Mouse (Mus musculus): ENCODE data around the gene Kcnk3. TPM values are rescaled to one million over a fixed set of nuclear protein-coding genes. Genes with fewer than 3 reads are reported as not detected.

Gene Kcnk3
- polyA plus RNA-seq, 1 experiment from 2014 or later = 13.5 TPM

- H3K4me3 ChIP-seq (replicated peaks) = no peak overlapping the region
- no peak overlapping the region for H3K4me2 ChIP-seq
- no peaks in the 10 kb centered on the region for H3K9me3 ChIP-seq
- H3K4me1 ChIP-seq = 0 out of 2 replicates have a peak, but pooled peaks cover 8% of the 10 kb centered on the region
- H3K27me3 ChIP-seq (replicated peaks) = no peaks in the 10 kb centered on the region
- H3K36me3 ChIP-seq = no peaks in the 10 kb centered on the region
- no peak overlapping the region for H3K9ac ChIP-seq
- WGBS = 69% methylated on average over 4 of the region's 4 CpGs
- no peak overlapping the region for H3K27ac ChIP-seq
- ATAC-seq (ENCODE audit: insufficient read depth, low FRiP score, low read depth) = no peak
Observed at GRCm38 (mm10) chr5:30603926-30604325, 16.0 kb downstream of the Kcnk3 start.

- 72% methylated on average over 8 of the region's 8 CpGs for WGBS
Observed at GRCm38 (mm10) chr5:30604769-30605188, 16.8 kb downstream of the Kcnk3 start.

DNA sequence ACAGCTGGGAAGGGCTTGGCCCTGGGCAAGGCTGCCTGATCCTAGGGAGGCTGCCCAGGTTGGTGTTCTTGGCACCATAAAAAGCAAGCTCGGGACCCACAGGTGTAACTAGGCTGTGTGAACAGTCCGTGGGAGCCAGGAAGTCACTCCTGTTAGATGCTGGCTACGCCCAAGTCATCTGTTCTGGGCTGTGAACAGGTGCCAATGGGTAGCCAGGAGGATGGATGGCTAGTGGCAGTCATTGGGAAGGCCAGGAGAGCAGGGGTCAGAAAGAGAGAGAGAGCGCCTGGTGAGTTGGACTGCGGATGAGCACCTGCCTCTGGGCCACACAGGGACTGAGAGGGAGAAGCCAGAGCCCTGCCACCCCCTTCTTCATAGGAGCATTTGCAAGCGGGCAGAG is 17.7 kb downstream of the Kcnk3 start:
- Histone ChIP-seq H3K4me2 (no peak overlapping the region), H3K4me1 (0 out of 2 replicates have a peak, but pooled peaks cover 8% of the 10 kb centered on the region), H3K4me3 (replicated peaks) (no peak overlapping the region), H3K9me3 (no peaks in the 10 kb centered on the region), H3K27me3 (replicated peaks) (no peaks in the 10 kb centered on the region), H3K27ac (no peak overlapping the region), H3K9ac (no peak overlapping the region), H3K36me3 (no peaks in the 10 kb centered on the region)
- ATAC-seq (ENCODE audit: insufficient read depth, low FRiP score, low read depth) = no peak
- 77% methylated on average over 6 of the region's 6 CpGs for WGBS

More at GRCm38 (mm10) chr5:30604769-30605188, 16.8 kb downstream of the Kcnk3 start:
- H3K9me3 ChIP-seq = no peaks in the 10 kb centered on the region
- ATAC-seq (ENCODE audit: insufficient read depth, low FRiP score, low read depth) = no peak
- no peak overlapping the region for H3K4me2 ChIP-seq
- no peak overlapping the region for H3K27ac ChIP-seq
- no peaks in the 10 kb centered on the region for H3K27me3 ChIP-seq (replicated peaks)
- H3K4me3 ChIP-seq (replicated peaks) = no peak overlapping the region
- H3K36me3 ChIP-seq = no peaks in the 10 kb centered on the region
- no peak overlapping the region for H3K9ac ChIP-seq
- 0 out of 2 replicates have a peak, but pooled peaks cover 8% of the 10 kb centered on the region for H3K4me1 ChIP-seq

DNA sequence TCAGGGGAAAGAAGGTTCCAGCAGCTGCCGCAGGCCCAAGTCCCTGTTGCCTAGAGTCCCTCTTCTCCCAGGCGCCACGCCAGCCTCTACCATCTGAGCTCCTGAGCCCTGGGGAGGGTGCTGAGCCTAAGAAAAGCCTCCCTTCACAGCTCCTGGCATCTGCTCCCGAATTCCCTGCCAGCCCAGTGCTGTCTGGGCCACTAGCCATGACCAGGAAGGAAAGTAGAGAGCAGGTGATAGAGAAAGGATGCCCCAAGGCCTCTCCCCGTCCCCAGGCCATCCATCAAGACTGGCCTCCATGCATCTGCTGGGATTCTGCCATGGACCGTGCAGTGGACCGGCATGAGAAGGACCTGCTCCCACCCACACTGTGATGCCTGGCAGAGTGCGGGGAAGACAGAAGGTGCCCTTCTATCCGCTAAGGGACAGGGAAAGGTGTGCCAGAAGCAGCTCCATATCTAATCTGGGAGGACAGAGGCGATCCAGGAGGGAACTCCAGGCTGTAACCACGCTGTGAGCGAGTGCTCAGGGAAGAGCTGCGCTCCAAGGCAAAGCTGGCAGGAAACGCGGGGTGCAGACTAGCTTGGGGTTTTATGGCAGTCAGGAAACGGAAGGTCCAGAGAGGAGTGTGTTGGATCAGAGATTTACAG is 18.6 kb downstream of the Kcnk3 start:
- H3K27ac ChIP-seq = no peak overlapping the region
- no peaks in the 10 kb centered on the region for H3K27me3 ChIP-seq (replicated peaks)
- H3K4me2 ChIP-seq = no peak overlapping the region
- WGBS = 74% methylated on average over 16 of the region's 16 CpGs
- H3K4me3 ChIP-seq (replicated peaks) = no peak overlapping the region
- H3K9ac ChIP-seq = no peak overlapping the region
- no peaks in the 10 kb centered on the region for H3K9me3 ChIP-seq
- no peak for ATAC-seq (ENCODE audit: insufficient read depth, low FRiP score, low read depth)
- H3K4me1 ChIP-seq = 0 out of 2 replicates have a peak, but pooled peaks cover 8% of the 10 kb centered on the region
- no peaks in the 10 kb centered on the region for H3K36me3 ChIP-seq

- no peak overlapping the region for H3K9ac ChIP-seq
- no peak overlapping the region for H3K4me2 ChIP-seq
- H3K9me3 ChIP-seq = no peaks in the 10 kb centered on the region
- no peak overlapping the region for H3K27ac ChIP-seq
- ATAC-seq (ENCODE audit: insufficient read depth, low FRiP score, low read depth) = no peak
- no peak overlapping the region for H3K4me3 ChIP-seq (replicated peaks)
- H3K36me3 ChIP-seq = no peaks in the 10 kb centered on the region
- WGBS = 85% methylated on average over 7 of the region's 7 CpGs
- peaks cover 20% of the 10 kb centered on the region for H3K4me1 ChIP-seq
- no peaks in the 10 kb centered on the region for H3K27me3 ChIP-seq (replicated peaks)
Observed at GRCm38 (mm10) chr5:30609094-30609493, 21.1 kb downstream of the Kcnk3 start.

DNA sequence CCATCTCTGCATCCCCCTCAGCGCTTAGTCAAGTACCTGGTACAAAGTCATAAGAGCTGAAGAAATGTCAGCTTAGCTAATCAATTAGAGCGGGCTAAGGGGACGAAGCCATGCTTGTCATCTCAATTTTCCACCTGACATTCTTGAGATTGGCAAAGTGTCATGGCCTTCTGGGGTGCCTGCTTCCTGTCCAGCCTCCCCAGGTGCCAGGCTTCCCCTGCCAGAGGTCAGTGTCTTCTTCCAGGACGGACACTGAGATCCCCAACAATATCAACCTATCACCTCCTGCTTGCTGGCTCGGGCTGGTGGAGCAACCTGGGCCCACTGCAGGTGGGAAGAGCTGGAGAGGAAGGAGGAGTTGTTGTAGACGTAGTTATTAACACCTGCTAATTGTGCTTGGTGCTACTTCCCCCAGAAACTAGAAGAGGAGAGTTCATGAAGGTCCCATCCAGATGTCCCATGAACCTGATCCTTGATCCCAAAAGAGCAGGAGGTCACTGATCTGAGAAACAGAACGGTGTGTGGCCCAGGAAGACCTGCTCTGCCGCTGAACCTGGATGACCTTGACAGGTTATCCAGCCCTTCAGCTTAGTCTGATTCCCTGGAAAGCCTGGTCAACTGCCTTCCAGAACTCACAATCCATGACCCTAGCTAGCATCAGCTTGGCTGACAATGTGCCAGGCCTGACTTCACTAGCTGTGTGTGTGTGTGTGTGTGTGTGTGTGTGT is 22.1 kb downstream of the Kcnk3 start:
- H3K36me3 ChIP-seq = no peaks in the 10 kb centered on the region
- ATAC-seq (ENCODE audit: insufficient read depth, low FRiP score, low read depth) = no peak
- H3K9ac ChIP-seq = no peak overlapping the region
- H3K9me3 ChIP-seq = no peaks in the 10 kb centered on the region
- no peaks in the 10 kb centered on the region for H3K27me3 ChIP-seq (replicated peaks)
- H3K4me1 ChIP-seq = peaks cover 23% of the 10 kb centered on the region
- H3K27ac ChIP-seq = no peak overlapping the region
- H3K4me3 ChIP-seq (replicated peaks) = no peak overlapping the region
- WGBS = 79% methylated on average over 8 of the region's 8 CpGs
- H3K4me2 ChIP-seq = no peak overlapping the region

DNA sequence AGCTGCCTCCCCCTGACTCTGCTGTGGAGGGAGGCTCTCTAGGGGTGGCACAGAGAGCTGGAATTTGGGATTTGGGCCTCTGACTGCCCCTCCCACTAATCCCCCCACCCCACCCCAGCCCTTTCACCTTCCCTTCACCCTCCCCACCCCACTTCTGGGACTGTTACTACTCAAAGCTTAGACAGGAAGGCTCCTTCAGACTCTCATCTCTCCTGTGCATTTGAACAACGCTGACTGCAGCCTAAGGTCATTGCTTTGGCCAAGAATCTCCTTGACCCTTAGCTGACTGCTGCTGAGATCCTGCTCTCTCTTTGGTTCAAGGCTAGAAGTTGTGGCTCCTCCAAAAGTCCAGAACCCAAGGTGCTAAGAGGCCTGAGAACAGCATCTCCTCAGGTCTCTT is 23.1 kb downstream of the Kcnk3 start:
- H3K4me2 ChIP-seq = no peak overlapping the region
- peaks cover 31% of the 10 kb centered on the region for H3K4me1 ChIP-seq
- no peak for ATAC-seq (ENCODE audit: insufficient read depth, low FRiP score, low read depth)
- no peaks in the 10 kb centered on the region for H3K9me3 ChIP-seq
- 45% methylated on average over 1 of the region's 1 CpGs for WGBS
- no peaks in the 10 kb centered on the region for H3K27me3 ChIP-seq (replicated peaks)
- H3K4me3 ChIP-seq (replicated peaks) = no peak overlapping the region
- no peak overlapping the region; the same call in 1 of the 2 replicates for H3K27ac ChIP-seq
- H3K9ac ChIP-seq = no peak overlapping the region
- H3K36me3 ChIP-seq = no peaks in the 10 kb centered on the region

- Histone ChIP-seq H3K9me3 (no peaks in the 10 kb centered on the region), H3K27ac (no peak overlapping the region), H3K4me1 (peaks cover 37% of the 10 kb centered on the region), H3K27me3 (replicated peaks) (no peaks in the 10 kb centered on the region), H3K4me2 (no peak overlapping the region), H3K4me3 (replicated peaks) (no peak overlapping the region), H3K9ac (no peak overlapping the region), H3K36me3 (no peaks in the 10 kb centered on the region)
- ATAC-seq (ENCODE audit: insufficient read depth, low FRiP score, low read depth) = no peak
- WGBS = 43% methylated on average over 3 of the region's 3 CpGs
Observed at GRCm38 (mm10) chr5:30611689-30612088, 23.7 kb downstream of the Kcnk3 start.

- 65% methylated on average over 4 of the region's 4 CpGs for WGBS
- Histone ChIP-seq H3K9me3 (no peaks in the 10 kb centered on the region), H3K4me2 (no peak overlapping the region), H3K4me1 (peaks cover 42% of the 10 kb centered on the region), H3K27me3 (replicated peaks) (no peaks in the 10 kb centered on the region), H3K36me3 (no peaks in the 10 kb centered on the region), H3K4me3 (replicated peaks) (no peak overlapping the region), H3K27ac (no peak overlapping the region), H3K9ac (no peak overlapping the region)
- no peak for ATAC-seq (ENCODE audit: insufficient read depth, low FRiP score, low read depth)
Observed at GRCm38 (mm10) chr5:30612575-30612974, 24.6 kb downstream of the Kcnk3 start.

GRCm38 (mm10) chr5:30613242-30613641 is 25.3 kb downstream of the Kcnk3 start:
- H3K27me3 ChIP-seq (replicated peaks) = no peaks in the 10 kb centered on the region
- no peak overlapping the region for H3K9ac ChIP-seq
- WGBS = 59% methylated on average over 8 of the region's 8 CpGs
- no peaks in the 10 kb centered on the region for H3K9me3 ChIP-seq
- no peak for ATAC-seq (ENCODE audit: insufficient read depth, low FRiP score, low read depth)
- peak overlapping the region; percentile 87 for H3K27ac ChIP-seq
- H3K4me3 ChIP-seq (replicated peaks) = no peak overlapping the region
- H3K4me1 ChIP-seq = peaks cover 47% of the 10 kb centered on the region
- H3K4me2 ChIP-seq = no peak overlapping the region
- no peaks in the 10 kb centered on the region for H3K36me3 ChIP-seq

DNA sequence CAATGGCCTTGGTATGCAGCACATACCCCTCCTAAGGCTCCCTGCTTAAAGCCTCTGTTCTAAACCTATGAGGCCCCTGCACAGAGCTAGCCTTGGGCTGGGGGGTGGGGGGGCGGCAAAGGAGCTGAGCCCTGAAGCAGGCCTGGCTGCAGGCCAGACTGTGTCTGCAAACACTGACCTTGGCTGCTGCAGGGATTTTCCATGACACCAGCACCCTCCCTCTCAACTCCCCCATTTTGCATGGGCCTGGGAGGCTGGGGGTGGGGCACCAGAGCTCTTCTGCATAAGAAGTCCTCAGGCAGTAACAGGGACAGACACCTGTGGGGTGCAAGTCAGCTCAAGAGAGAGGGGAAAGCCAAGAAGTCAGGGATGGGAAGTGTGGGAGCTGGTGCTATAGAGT is 26.3 kb downstream of the Kcnk3 start:
- 0% methylated on average over 1 of the region's 1 CpGs for WGBS
- Histone ChIP-seq H3K9ac (no peak overlapping the region), H3K4me2 (peak overlapping the region; percentile 28), H3K9me3 (no peaks in the 10 kb centered on the region), H3K4me3 (replicated peaks) (no peak overlapping the region), H3K27me3 (replicated peaks) (no peaks in the 10 kb centered on the region), H3K4me1 (peaks cover 50% of the 10 kb centered on the region), H3K27ac (peak overlapping the region; percentile 87), H3K36me3 (no peaks in the 10 kb centered on the region)
- peak; percentile 67; the same call in 1 of the 2 replicates for ATAC-seq (ENCODE audit: insufficient read depth, low FRiP score, low read depth)

- peak overlapping the region; percentile 28; the same call in 1 of the 2 replicates for H3K4me2 ChIP-seq
- peaks cover 50% of the 10 kb centered on the region for H3K4me1 ChIP-seq
- H3K9ac ChIP-seq = no peak overlapping the region
Observed at GRCm38 (mm10) chr5:30615416-30615815, 27.4 kb downstream of the Kcnk3 start.

More at GRCm38 (mm10) chr5:30615416-30615815, 27.4 kb downstream of the Kcnk3 start:
- 31% methylated on average over 6 of the region's 6 CpGs for WGBS
- Histone ChIP-seq H3K9me3 (no peaks in the 10 kb centered on the region), H3K27ac (peak overlapping the region; percentile 87), H3K36me3 (no peaks in the 10 kb centered on the region), H3K27me3 (replicated peaks) (no peaks in the 10 kb centered on the region), H3K4me3 (replicated peaks) (no peak overlapping the region)
- ATAC-seq (ENCODE audit: insufficient read depth, low FRiP score, low read depth) = peak; percentile 67

Measured in stomach, embryonic 15.5 days (tissue).